Comparison of ENCODE assay signal across 13 mouse cellular contexts in genomic region chr11:117934576-117935368, GRCm38 (mm10). TPM values are rescaled to one million over a fixed set of nuclear protein-coding genes. Genes with fewer than 3 reads are reported as not detected.
A peak's percentile ranks its signal among the peaks of the same experiment; 100 is the strongest.
DNase-seq lines count a peak whose midpoint lies in the region; ATAC-seq and TF ChIP-seq lines count a peak whose summit lies in the region.
"Had no signal": no experiment of that assay in that cellular context is flagged by ENCODE, and none has a peak within 500 bp of the region (broad histone marks: within the 10 kb centered on the region; RNA-seq: fewer than 3 reads in every experiment).

No protein-coding gene starts in this region.

- H3K9ac ChIP-seq in forebrain, embryonic 15.5 days (replicated peaks) = no peak overlapping the region
- H3K9ac ChIP-seq in kidney, embryonic 16.5 days (replicated peaks; ENCODE audit: low read length) = 0 out of 2 replicates have a peak overlapping the region, but pooled peaks have one; percentile 20
- H3K9ac ChIP-seq in embryonic facial prominence, embryonic 15.5 days = no peak overlapping the region
- H3K9ac ChIP-seq: neural tube, embryonic 12.5 days had no signal

- no peak for DNase-seq in forebrain, embryonic 10.5 days (ENCODE audit: extremely low spot score, low spot score)
- no peak for DNase-seq in kidney, postnatal 4 days
- no peak for DNase-seq in c-Kit-positive CD71-positive TER-119-positive erythroid progenitor cells, embryonic 14.5 days (ENCODE audit: low spot score)
- DNase-seq in cerebellum, adult 9-10 months = no peak
- DNase-seq: cerebellum, postnatal 14 days; thymus, adult 18-20 months had no signal

- H3ac ChIP-seq in myocyte (ENCODE audit: control insufficient read depth, insufficient read length) = no peak overlapping the region

- ATAC-seq in forebrain, embryonic 15.5 days (replicated peaks) = no peak
- no peak for ATAC-seq in kidney, embryonic 16.5 days (ENCODE audit: low FRiP score, low TSS enrichment)
- no peak for ATAC-seq in embryonic facial prominence, embryonic 15.5 days (ENCODE audit: insufficient number of reproducible peaks, low FRiP score, low TSS enrichment, low read depth)
- ATAC-seq: hindbrain, postnatal 0 days had no signal

- H3K27ac ChIP-seq in forebrain, embryonic 10.5 days = peak overlapping the region; percentile 62
- H3K27ac ChIP-seq in forebrain, embryonic 15.5 days (replicated peaks) = no peak overlapping the region
- H3K27ac ChIP-seq in kidney, embryonic 16.5 days (ENCODE audit: low read length) = peak overlapping the region; percentile 40
- peak overlapping the region; percentile 67 for H3K27ac ChIP-seq in embryonic facial prominence, embryonic 15.5 days (replicated peaks)
- H3K27ac ChIP-seq: hindbrain, postnatal 0 days; neural tube, embryonic 12.5 days had no signal

- peaks cover 74% of the 10 kb centered on the region for H3K27me3 ChIP-seq in forebrain, embryonic 10.5 days (ENCODE audit: poor library complexity, severe bottlenecking)
- peaks cover 6% of the 10 kb centered on the region; the same call in 1 of the 2 replicates for H3K27me3 ChIP-seq in forebrain, embryonic 15.5 days
- peaks cover 16% of the 10 kb centered on the region for H3K27me3 ChIP-seq in kidney, embryonic 16.5 days (ENCODE audit: insufficient read depth, low read length)
- H3K27me3 ChIP-seq in embryonic facial prominence, embryonic 15.5 days = no peaks in the 10 kb centered on the region
- H3K27me3 ChIP-seq in myocyte (ENCODE audit: control insufficient read depth, insufficient read depth, insufficient read length) = no peaks in the 10 kb centered on the region

- no peaks in the 10 kb centered on the region for H3K9me3 ChIP-seq in forebrain, embryonic 10.5 days
- H3K9me3 ChIP-seq in forebrain, embryonic 15.5 days = no peaks in the 10 kb centered on the region
- H3K9me3 ChIP-seq in kidney, embryonic 16.5 days (ENCODE audit: low read length) = no peaks in the 10 kb centered on the region
- H3K9me3 ChIP-seq in embryonic facial prominence, embryonic 15.5 days (replicated peaks) = no peaks in the 10 kb centered on the region
- H3K9me3 ChIP-seq: G1E; neural tube, embryonic 12.5 days had no signal

- H3K79me2 ChIP-seq in myocyte (ENCODE audit: control insufficient read depth, insufficient read depth) = no peaks in the 10 kb centered on the region

- H3K4me2 ChIP-seq in forebrain, embryonic 15.5 days (replicated peaks) = no peak overlapping the region
- H3K4me2 ChIP-seq in kidney, embryonic 16.5 days (replicated peaks; ENCODE audit: low read depth, low read length) = no peak overlapping the region
- H3K4me2 ChIP-seq in embryonic facial prominence, embryonic 15.5 days (replicated peaks) = 0 out of 2 replicates have a peak overlapping the region, but pooled peaks have one; percentile 10
- peak overlapping the region; percentile 36 for H3K4me2 ChIP-seq in myocyte (ENCODE audit: low read depth)
- H3K4me2 ChIP-seq: neural tube, embryonic 12.5 days had no signal

- no peaks in the 10 kb centered on the region for H3K36me3 ChIP-seq in forebrain, embryonic 10.5 days (replicated peaks)
- no peaks in the 10 kb centered on the region for H3K36me3 ChIP-seq in forebrain, embryonic 15.5 days
- no peaks in the 10 kb centered on the region for H3K36me3 ChIP-seq in kidney, embryonic 16.5 days (ENCODE audit: insufficient read depth, low read length)
- H3K36me3 ChIP-seq in embryonic facial prominence, embryonic 15.5 days = no peaks in the 10 kb centered on the region
- H3K36me3 ChIP-seq in myocyte (ENCODE audit: control insufficient read depth, insufficient read depth) = no peaks in the 10 kb centered on the region
- H3K36me3 ChIP-seq: G1E; neural tube, embryonic 12.5 days had no signal

- no peak overlapping the region for H3K4me3 ChIP-seq in forebrain, embryonic 10.5 days
- H3K4me3 ChIP-seq in forebrain, embryonic 15.5 days = no peak overlapping the region
- H3K4me3 ChIP-seq in kidney, embryonic 16.5 days (ENCODE audit: low read length) = no peak overlapping the region
- H3K4me3 ChIP-seq in embryonic facial prominence, embryonic 15.5 days (replicated peaks) = no peak overlapping the region
- no peak overlapping the region for H3K4me3 ChIP-seq in myocyte
- H3K4me3 ChIP-seq: neural tube, embryonic 12.5 days had no signal

- WGBS in forebrain, embryonic 10.5 days = 50% methylated on average over 5 of the region's 5 CpGs
- WGBS in forebrain, embryonic 15.5 days = 75% methylated on average over 5 of the region's 5 CpGs
- WGBS in kidney, embryonic 16.5 days = 56% methylated on average over 5 of the region's 5 CpGs
- WGBS in embryonic facial prominence, embryonic 15.5 days = 34% methylated on average over 5 of the region's 5 CpGs

- peaks cover 93% of the 10 kb centered on the region for H3K4me1 ChIP-seq in forebrain, embryonic 10.5 days
- H3K4me1 ChIP-seq in forebrain, embryonic 15.5 days = peaks cover 28% of the 10 kb centered on the region
- peaks cover 71% of the 10 kb centered on the region for H3K4me1 ChIP-seq in kidney, embryonic 16.5 days (ENCODE audit: insufficient read depth, low read length)
- H3K4me1 ChIP-seq in embryonic facial prominence, embryonic 15.5 days = peaks cover 76% of the 10 kb centered on the region

- no peak for TF ChIP-seq POLR2A in myocyte (IDR thresholded peaks at IDR 0.05; ENCODE audit: insufficient read length, low read depth)

TF ChIP-seq in myocyte, 11 proteins besides CTCF, POLR2A, EP300 and RAD21:
- TF ChIP-seq TCF12 (IDR thresholded peaks at IDR 0.05; ENCODE audit: insufficient read depth, poor library complexity, severe bottlenecking) (no peak), USF1 (IDR thresholded peaks at IDR 0.05; ENCODE audit: low read depth) (no peak), TCF3 (IDR thresholded peaks at IDR 0.05; ENCODE audit: insufficient read length, low read depth) (no peak), MYOG (IDR thresholded peaks at IDR 0.05; ENCODE audit: control insufficient read depth in 1 of 3, insufficient read depth in 1 of 3, insufficient read length in 2 of 3, low read depth in 2 of 3) (no peak), MYOD1 (IDR thresholded peaks at IDR 0.05; ENCODE audit: control insufficient read depth in 1 of 3, insufficient read length in 2 of 3, low read depth in 2 of 3) (no peak), MAX (IDR thresholded peaks at IDR 0.05; ENCODE audit: low read depth) (no peak), SRF (IDR thresholded peaks at IDR 0.05; ENCODE audit: control insufficient read depth, insufficient read length, low read depth) (no peak), E2F4 (IDR thresholded peaks at IDR 0.05; ENCODE audit: insufficient read depth) (no peak), CEBPB (IDR thresholded peaks at IDR 0.05; ENCODE audit: insufficient read depth, poor library complexity, severe bottlenecking) (no peak), POLR2AphosphoS2 (IDR thresholded peaks at IDR 0.05; ENCODE audit: insufficient read length, low read depth) (no peak), REST (IDR thresholded peaks at IDR 0.05; ENCODE audit: insufficient read depth, insufficient read length) (no peak)

RNA-seq across cellular contexts. Expression of gene Socs3, which starts 35.1 kb away (rescaled TPM):
- 13.6 and 14.7 TPM in 2 replicates for polyA plus RNA-seq in forebrain, embryonic 10.5 days (2016; fragmentation: Nextera tagmentation; extraction: Ambion mirVana)
- polyA plus RNA-seq in forebrain, embryonic 15.5 days (2015; fragmentation: Nextera tagmentation; extraction: Ambion mirVana) = 14.2 and 15.1 TPM in 2 replicates
- polyA plus RNA-seq in kidney, embryonic 16.5 days (2015; fragmentation: Nextera tagmentation; extraction: Ambion mirVana) = 14.6 and 15.9 TPM in 2 replicates
- 20.8 and 21.2 TPM in 2 replicates for polyA plus RNA-seq in embryonic facial prominence, embryonic 15.5 days (2015; fragmentation: Nextera tagmentation; extraction: Ambion mirVana)
- polyA plus RNA-seq in myocyte (2012; fragmentation: generic; extraction: Trizol) = 27.3 TPM

RNA-seq across cellular contexts. Expression of gene Pgs1, which starts 51.3 kb away (rescaled TPM):
- 43.8 and 44.7 TPM in 2 replicates for polyA plus RNA-seq in forebrain, embryonic 10.5 days (2016; fragmentation: Nextera tagmentation; extraction: Ambion mirVana)
- polyA plus RNA-seq in forebrain, embryonic 15.5 days (2015; fragmentation: Nextera tagmentation; extraction: Ambion mirVana) = 52.9 and 54.3 TPM in 2 replicates
- 37.5 and 41.8 TPM in 2 replicates for polyA plus RNA-seq in kidney, embryonic 16.5 days (2015; fragmentation: Nextera tagmentation; extraction: Ambion mirVana)
- 39.9 and 41.2 TPM in 2 replicates for polyA plus RNA-seq in embryonic facial prominence, embryonic 15.5 days (2015; fragmentation: Nextera tagmentation; extraction: Ambion mirVana)
- 61.6 TPM for polyA plus RNA-seq in myocyte (2012; fragmentation: generic; extraction: Trizol)

Comparison
In these comparisons a context has a peak if more than half of its experiments do, and no peak if none do; other contexts are left out.
1. H3K4me2 ChIP-seq: peak in embryonic facial prominence, embryonic 15.5 days (single experiment) and myocyte (single experiment); none in forebrain, embryonic 15.5 days (single experiment) and kidney, embryonic 16.5 days (single experiment).